Mouse (Mus musculus): ENCODE measurements around the gene Cep128.

DNA sequence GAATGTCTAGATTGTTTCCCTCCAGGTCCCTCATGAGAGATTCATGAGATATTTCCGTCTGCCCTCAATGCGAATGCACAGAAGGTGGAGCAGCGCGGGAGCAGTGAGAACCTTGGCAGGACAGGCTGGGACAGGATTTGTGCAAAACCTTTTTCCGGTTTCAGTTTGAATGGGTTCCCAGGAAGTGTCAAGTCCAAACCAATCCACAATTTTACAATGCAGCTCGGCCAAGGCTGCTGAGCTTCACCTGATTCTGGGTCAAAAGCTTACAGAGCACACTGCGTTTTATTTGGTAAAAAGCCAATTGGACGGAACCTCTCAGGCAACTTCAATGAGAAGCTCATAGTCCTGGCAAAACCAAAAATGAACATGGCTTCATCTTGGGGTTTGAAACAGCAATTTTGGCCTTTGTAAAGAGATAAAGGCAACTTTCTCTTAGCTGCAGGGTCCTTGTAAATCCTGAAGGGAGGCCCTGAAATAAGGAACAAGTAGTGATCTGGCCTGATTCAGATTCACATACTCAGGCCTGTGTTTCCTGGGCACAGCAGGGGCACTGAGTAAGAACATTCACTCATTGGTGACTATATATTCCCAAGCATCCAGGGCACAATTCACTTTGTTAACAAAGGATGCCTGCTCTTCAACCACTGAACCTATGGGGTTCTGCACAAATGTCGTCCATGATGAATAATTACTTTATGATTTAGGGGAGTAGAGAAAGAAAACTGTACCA is 333.4 kb downstream of the Cep128 start:
- TF ChIP-seq CTCF (IDR thresholded peaks at IDR 0.05; ENCODE audit: insufficient read depth, low read length) (no peak), POLR2A (IDR thresholded peaks at IDR 0.05; ENCODE audit: borderline replicate concordance, extremely low read depth, low read depth, low read length) (no peak)

All from lung, adult 2 months (tissue).